Mouse (Mus musculus) heart, embryonic 14.5 days (tissue): Measurements from ENCODE around the gene Map3k14. TPM values are rescaled to one million over a fixed set of nuclear protein-coding genes. Genes with fewer than 3 reads are reported as not detected.
A peak's percentile ranks its signal among the peaks of the same experiment; 100 is the strongest.

Source experiments
- ATAC-seq: fragments of 200-750 bp; cut with Nextera tagmentation; 2 replicates; pipeline ENCODE4 v1.8.0; 2017; ENCODE audit warnings: low read depth, moderate TSS enrichment; ENCODE audit not compliant: insufficient number of reproducible peaks, insufficient read depth, low FRiP score
- H3K27ac ChIP-seq, 2 experiments: fragments of 200-500 bp in 1 of 2; fragments of 300-500 bp in 1 of 2; sonication (generic) in 1 of 2; replicated peaks in 1 of 2; 2 replicates each; pipeline ENCODE4 v1.5.1; 2012 to 2014; ENCODE audit warnings: low read depth in 2 of 2, low read length in 2 of 2, control low read depth in 1 of 2, mild to moderate bottlenecking in 1 of 2, mixed read lengths in 1 of 2; ENCODE audit not compliant: control insufficient read depth in 1 of 2, insufficient read depth in 1 of 2
- H3K27me3 ChIP-seq: fragments of 300-500 bp; sonication (generic); 2 replicates; pipeline ENCODE4 v1.6.1; 2014; ENCODE audit warnings: mild to moderate bottlenecking, low read length, control low read depth; ENCODE audit not compliant: control insufficient read depth, insufficient read depth
- H3K36me3 ChIP-seq: fragments of 300-500 bp; sonication (generic); 2 replicates; pipeline ENCODE4 v1.6.1; 2014; ENCODE audit warnings: mild to moderate bottlenecking, control low read depth, low read length, mixed read lengths; ENCODE audit not compliant: control insufficient read depth, insufficient read depth
- H3K4me1 ChIP-seq, 2 experiments: fragments of 200-500 bp in 1 of 2; fragments of 300-500 bp in 1 of 2; sonication (generic) in 1 of 2; 2 replicates each; pipeline ENCODE4 v1.6.1; 2012 to 2014; ENCODE audit warnings: low read length in 2 of 2, control low read depth in 1 of 2, mixed read lengths in 1 of 2; ENCODE audit not compliant: control insufficient read depth in 2 of 2, insufficient read depth in 2 of 2
- H3K4me2 ChIP-seq: fragments of 300-500 bp; sonication (generic); 2 replicates; pipeline ENCODE4 v1.6.1; 2014; ENCODE audit warnings: mild to moderate bottlenecking, low read length
- H3K4me3 ChIP-seq, 2 experiments: fragments of 200-500 bp in 1 of 2; fragments of 300-500 bp in 1 of 2; sonication (generic) in 1 of 2; 2 replicates each; pipeline ENCODE4 v1.5.1; 2012 to 2014; ENCODE audit warnings: low read length in 2 of 2, mild to moderate bottlenecking in 2 of 2, control low read depth in 1 of 2, low read depth in 1 of 2, moderate library complexity in 1 of 2; ENCODE audit not compliant: control insufficient read depth in 1 of 2, insufficient read depth in 1 of 2
- H3K9ac ChIP-seq: fragments of 300-500 bp; sonication (generic); 2 replicates; pipeline ENCODE4 v1.6.1; 2014; ENCODE audit warnings: mild to moderate bottlenecking, low read length
- H3K9me3 ChIP-seq: fragments of 300-500 bp; sonication (generic); 2 replicates; pipeline ENCODE4 v1.6.1; 2016; ENCODE audit warnings: low read length, control low read depth; ENCODE audit not compliant: control insufficient read depth
- WGBS: fragments of 180-500 bp; shearing (Covaris S2); extraction: QIAGEN DNeasy Blood & Tissue Kit; methylation state at CpG from one replicate; pipeline ENCODE4 v1.1.7; 2014; 5-methylcytosine and 5-hydroxymethylcytosine counted together
- polyA plus RNA-seq: library from polyadenylated mRNA; unstranded; fragments of >200 nt; fragmentation: Nextera tagmentation; extraction: Ambion mirVana; gene quantifications from 2 replicates; pipeline ENCODE4 v1.2.1, GENCODE M21; 2014

Gene Map3k14
- polyA plus RNA-seq, 1 experiment from 2014 or later: 1.3 TPM

DNA sequence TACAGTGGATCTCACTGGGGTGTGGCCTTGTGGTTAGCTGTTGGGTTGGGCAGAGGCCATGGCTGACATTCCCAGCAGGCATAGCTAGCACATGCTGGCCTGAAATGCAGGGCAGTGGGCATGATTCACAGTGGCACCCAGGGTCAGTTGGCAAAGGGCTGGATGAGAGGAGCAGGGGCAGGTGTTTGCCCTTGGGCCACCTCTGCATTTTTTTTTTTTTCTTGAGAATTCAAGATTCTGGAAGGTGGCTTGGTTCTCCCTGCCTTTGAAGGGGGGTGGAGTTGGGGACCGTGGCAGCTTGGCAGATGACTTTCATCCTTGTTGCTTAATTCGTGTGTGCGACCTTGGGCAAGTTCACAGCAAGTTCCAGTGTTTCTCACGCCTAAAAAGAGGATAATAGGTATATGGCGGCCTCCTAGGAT is 92.8 kb downstream of the Map3k14 start:
- 78% methylated on average over 5 of the region's 5 CpGs for WGBS
- Histone ChIP-seq H3K27ac (no peak overlapping the region), H3K4me1 (peaks cover 28 to 48% of the 10 kb centered on the region in 2 experiments), H3K36me3 (no peaks in the 10 kb centered on the region), H3K27me3 (peaks cover 22% of the 10 kb centered on the region), H3K4me2 (no peak overlapping the region), H3K9me3 (no peaks in the 10 kb centered on the region), H3K4me3 (no peak overlapping the region), H3K9ac (no peak overlapping the region)
- no peak for ATAC-seq

DNA sequence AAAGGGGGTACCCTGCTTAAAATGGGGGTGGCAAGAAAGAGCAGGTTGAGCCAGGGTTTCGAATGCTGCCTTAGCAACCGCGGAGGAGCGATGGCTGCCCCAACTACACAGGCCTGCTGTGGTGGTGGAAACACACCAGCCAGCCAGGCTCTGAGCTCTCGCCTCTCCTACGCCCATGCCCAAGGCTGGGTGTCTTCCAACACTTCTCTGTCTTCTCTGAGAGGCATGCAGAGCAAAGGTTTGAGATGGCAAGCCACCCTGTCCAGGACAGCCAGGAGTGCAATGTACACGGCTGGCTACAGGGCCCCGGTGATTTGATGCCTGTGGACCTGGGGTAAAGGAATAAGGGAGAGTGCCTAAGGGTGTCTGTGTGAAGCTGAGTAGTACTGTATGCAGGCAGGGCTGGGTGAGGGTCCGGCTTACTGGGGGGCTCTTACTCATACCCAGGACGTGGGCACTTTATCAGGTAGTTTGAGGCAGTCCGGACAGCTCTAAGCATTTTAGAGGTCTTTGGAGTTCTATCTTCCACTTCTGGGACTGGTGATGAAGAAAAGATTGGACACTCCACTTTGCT is 93.4 kb downstream of the Map3k14 start:
- no peak for ATAC-seq
- no peak overlapping the region for H3K4me3 ChIP-seq
- 93% methylated on average over 11 of the region's 11 CpGs for WGBS

GRCm38 (mm10) chr11:103173041-103173770 is 94.1 kb downstream of the Map3k14 start:
- peaks cover 22% of the 10 kb centered on the region for H3K27me3 ChIP-seq
- H3K9me3 ChIP-seq: no peaks in the 10 kb centered on the region
- no peak overlapping the region for H3K4me2 ChIP-seq
- no peak overlapping the region for H3K27ac ChIP-seq
- no peak overlapping the region for H3K9ac ChIP-seq
- H3K4me1 ChIP-seq: peaks cover 28 to 47% of the 10 kb centered on the region in 2 experiments
- ATAC-seq: no peak
- H3K36me3 ChIP-seq: no peaks in the 10 kb centered on the region
- no peak overlapping the region for H3K4me3 ChIP-seq
- 84% methylated on average over 7 of the region's 7 CpGs for WGBS

More for the DNA sequence above, 93.4 kb downstream of the Map3k14 start:
- H3K4me2 ChIP-seq: no peak overlapping the region
- H3K27ac ChIP-seq: no peak overlapping the region
- no peaks in the 10 kb centered on the region for H3K9me3 ChIP-seq
- H3K27me3 ChIP-seq: peaks cover 22% of the 10 kb centered on the region
- no peak overlapping the region for H3K9ac ChIP-seq
- peaks cover 28 to 48% of the 10 kb centered on the region in 2 experiments for H3K4me1 ChIP-seq
- no peaks in the 10 kb centered on the region for H3K36me3 ChIP-seq

DNA sequence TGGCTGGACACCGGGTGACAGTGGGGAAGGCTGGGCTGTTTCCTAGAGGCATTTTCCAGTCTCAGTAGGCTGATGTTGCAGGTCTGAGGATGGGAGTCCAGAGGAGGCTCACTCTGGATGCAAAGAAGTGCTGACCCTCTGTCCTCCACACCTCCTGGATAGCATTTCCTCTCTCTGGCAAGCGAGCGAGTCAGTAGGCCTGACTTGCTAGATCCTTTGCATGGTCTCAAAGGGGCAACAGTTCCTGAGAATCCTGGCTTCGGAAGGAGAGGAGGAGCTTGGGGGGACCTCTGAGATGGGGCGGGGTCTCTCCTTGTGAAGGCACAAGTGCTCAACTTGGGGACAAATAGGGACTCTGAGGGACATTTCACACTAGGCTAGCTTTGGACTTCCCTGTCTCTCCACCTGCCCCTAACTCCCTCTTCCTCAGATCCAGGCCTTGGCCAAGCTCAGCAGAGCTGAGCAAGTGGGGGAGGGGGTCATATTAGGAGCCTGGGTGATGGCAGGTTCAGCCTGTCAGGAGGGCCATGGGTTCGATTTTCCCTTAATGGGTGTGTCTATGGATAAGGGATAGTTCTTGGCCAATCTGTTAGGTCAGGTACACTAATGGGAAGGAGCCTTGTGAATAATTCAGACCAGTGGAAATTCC is 94.8 kb downstream of the Map3k14 start:
- 51% methylated on average over 6 of the region's 6 CpGs for WGBS
- Histone ChIP-seq H3K9me3 (no peaks in the 10 kb centered on the region), H3K27me3 (peaks cover 22% of the 10 kb centered on the region), H3K4me1 (peaks cover 22 to 41% of the 10 kb centered on the region in 2 experiments), H3K4me3 (no peak overlapping the region), H3K36me3 (no peaks in the 10 kb centered on the region), H3K4me2 (peak overlapping the region; percentile 73), H3K9ac (no peak overlapping the region), H3K27ac (no peak overlapping the region)
- ATAC-seq: no peak

GRCm38 (mm10) chr11:103171703-103172391 is 95.4 kb downstream of the Map3k14 start:
- H3K4me1 ChIP-seq: peaks cover 16 to 34% of the 10 kb centered on the region in 2 experiments
- 42% methylated on average over 9 of the region's 9 CpGs for WGBS
- peak overlapping the region; percentile 73 for H3K4me2 ChIP-seq
- ATAC-seq: no peak
- H3K27ac ChIP-seq: 0 out of 4 replicates have a peak overlapping the region, but pooled peaks of 1 of the 2 experiments have one; percentile 3
- no peaks in the 10 kb centered on the region for H3K36me3 ChIP-seq
- peak overlapping the region; percentile 70; the same call in 1 of the 2 replicates for H3K9ac ChIP-seq
- H3K4me3 ChIP-seq: peak overlapping the region; percentile 52 to 54; a peak in 2 of 4 replicates
- H3K9me3 ChIP-seq: no peaks in the 10 kb centered on the region
- peaks cover 22% of the 10 kb centered on the region for H3K27me3 ChIP-seq

DNA sequence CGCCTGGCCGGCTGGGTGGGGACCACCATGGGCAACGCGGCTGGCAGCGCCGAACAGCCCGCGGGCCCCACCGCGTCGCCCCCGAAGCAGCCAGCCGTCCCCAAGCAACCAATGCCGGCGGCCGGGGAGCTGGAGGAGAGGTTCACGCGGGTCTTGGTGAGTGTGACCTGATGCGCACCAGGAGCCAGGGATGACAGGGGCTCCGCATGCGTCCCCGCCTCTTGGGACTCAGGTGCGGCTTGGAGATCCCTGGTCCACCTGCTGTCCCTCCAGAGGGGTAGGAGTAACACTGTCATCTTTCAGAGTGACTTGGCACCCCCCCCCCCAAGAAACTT is 96.0 kb downstream of the Map3k14 start:
- 2% methylated on average over 23 of the region's 23 CpGs for WGBS
- no peak for ATAC-seq

More for the DNA sequence above, 96.0 kb downstream of the Map3k14 start:
- Histone ChIP-seq H3K4me3 (peak overlapping the region; percentile 52 to 54), H3K27me3 (peaks cover 22% of the 10 kb centered on the region), H3K4me1 (peaks cover 13 to 30% of the 10 kb centered on the region in 2 experiments), H3K4me2 (peak overlapping the region; percentile 73), H3K27ac (no peak overlapping the region), H3K9me3 (no peaks in the 10 kb centered on the region), H3K36me3 (no peaks in the 10 kb centered on the region), H3K9ac (peak overlapping the region; percentile 70)
